Mouse (Mus musculus): Measurements from ENCODE around the gene Tlk1. TPM values are rescaled to one million over a fixed set of nuclear protein-coding genes. Genes with fewer than 3 reads are reported as not detected.

Tlk1 gene
- polyA plus RNA-seq, 1 experiment from 2014 or later: 52.2 TPM

- peaks cover 33% of the 10 kb centered on the region for H3K4me1 ChIP-seq (replicated peaks; ENCODE audit: control insufficient read depth, insufficient read depth, low read length)
- no peaks in the 10 kb centered on the region for H3K9me3 ChIP-seq (ENCODE audit: control insufficient read depth, low read length)
- H3K9ac ChIP-seq (ENCODE audit: low read depth, low read length): peak overlapping the region; percentile 59
- no peaks in the 10 kb centered on the region for H3K36me3 ChIP-seq (ENCODE audit: control insufficient read depth, insufficient read depth, low read length)
- WGBS: 50% methylated on average over 8 of the region's 8 CpGs
- H3K4me2 ChIP-seq: peak overlapping the region; percentile 78
- H3K4me3 ChIP-seq (ENCODE audit: low read depth, low read length): no peak overlapping the region
- H3K27me3 ChIP-seq (replicated peaks; ENCODE audit: control insufficient read depth, insufficient read depth, low read length): no peaks in the 10 kb centered on the region
- ATAC-seq (replicated peaks; ENCODE audit: low FRiP score) (no peak), DNase-seq (ENCODE audit: low spot score) (no peak)
- H3K27ac ChIP-seq (ENCODE audit: low read depth, low read length): peak overlapping the region; percentile 100
Measured at GRCm38 (mm10) chr2:70827780-70828179, 2.3 kb upstream of the Tlk1 start.

GRCm38 (mm10) chr2:70826436-70827230 lies 1.1 kb upstream of the Tlk1 start:
- DNase-seq (ENCODE audit: low spot score) (no peak), ATAC-seq (replicated peaks; ENCODE audit: low FRiP score) (peak; percentile 78)

GRCm38 (mm10) chr2:70824838-70825370 lies 624 bp downstream of the Tlk1 start:
- H3K9ac ChIP-seq (ENCODE audit: low read depth, low read length): peak overlapping the region; percentile 99
- H3K4me3 ChIP-seq (ENCODE audit: low read depth, low read length): peak overlapping the region; percentile 97
- under 1% methylated on average over 51 of the region's 59 CpGs for WGBS
- peak overlapping the region; percentile 100 for H3K27ac ChIP-seq (ENCODE audit: low read depth, low read length)
- ATAC-seq (replicated peaks; ENCODE audit: low FRiP score): peak; percentile 24
- no peaks in the 10 kb centered on the region for H3K9me3 ChIP-seq (ENCODE audit: control insufficient read depth, low read length)
- peak; percentile 82 for DNase-seq (ENCODE audit: low spot score)
- no peaks in the 10 kb centered on the region for H3K36me3 ChIP-seq (ENCODE audit: control insufficient read depth, insufficient read depth, low read length)
- peak overlapping the region; percentile 78 for H3K4me2 ChIP-seq
- H3K27me3 ChIP-seq (replicated peaks; ENCODE audit: control insufficient read depth, insufficient read depth, low read length): no peaks in the 10 kb centered on the region
- peaks cover 32% of the 10 kb centered on the region for H3K4me1 ChIP-seq (replicated peaks; ENCODE audit: control insufficient read depth, insufficient read depth, low read length)

More at GRCm38 (mm10) chr2:70826436-70827230, 1.1 kb upstream of the Tlk1 start:
- WGBS: 55% methylated on average over 8 of the region's 8 CpGs
- Histone ChIP-seq H3K9me3 (ENCODE audit: control insufficient read depth, low read length) (no peaks in the 10 kb centered on the region), H3K36me3 (ENCODE audit: control insufficient read depth, insufficient read depth, low read length) (no peaks in the 10 kb centered on the region), H3K4me2 (peak overlapping the region; percentile 78), H3K4me3 (ENCODE audit: low read depth, low read length) (0 out of 2 replicates have a peak overlapping the region, but pooled peaks have one; percentile 18), H3K4me1 (replicated peaks; ENCODE audit: control insufficient read depth, insufficient read depth, low read length) (peaks cover 42% of the 10 kb centered on the region), H3K9ac (ENCODE audit: low read depth, low read length) (peak overlapping the region; percentile 20), H3K27ac (ENCODE audit: low read depth, low read length) (peak overlapping the region; percentile 100), H3K27me3 (replicated peaks; ENCODE audit: control insufficient read depth, insufficient read depth, low read length) (no peaks in the 10 kb centered on the region)

GRCm38 (mm10) chr2:70823926-70824800 lies 1.4 kb downstream of the Tlk1 start:
- Histone ChIP-seq H3K27me3 (replicated peaks; ENCODE audit: control insufficient read depth, insufficient read depth, low read length) (no peaks in the 10 kb centered on the region), H3K27ac (ENCODE audit: low read depth, low read length) (peak overlapping the region; percentile 100), H3K9me3 (ENCODE audit: control insufficient read depth, low read length) (no peaks in the 10 kb centered on the region), H3K4me3 (ENCODE audit: low read depth, low read length) (peak overlapping the region; percentile 97), H3K4me2 (peak overlapping the region; percentile 78), H3K9ac (ENCODE audit: low read depth, low read length) (peak overlapping the region; percentile 99), H3K36me3 (ENCODE audit: control insufficient read depth, insufficient read depth, low read length) (no peaks in the 10 kb centered on the region), H3K4me1 (replicated peaks; ENCODE audit: control insufficient read depth, insufficient read depth, low read length) (peaks cover 28% of the 10 kb centered on the region)
- DNase-seq (ENCODE audit: low spot score): no peak
- WGBS: 2% methylated on average over 27 of the region's 27 CpGs
- no peak for ATAC-seq (replicated peaks; ENCODE audit: low FRiP score)

- H3K36me3 ChIP-seq (ENCODE audit: control insufficient read depth, insufficient read depth, low read length): no peaks in the 10 kb centered on the region
- peaks cover 23% of the 10 kb centered on the region for H3K4me1 ChIP-seq (replicated peaks; ENCODE audit: control insufficient read depth, insufficient read depth, low read length)
- no peak overlapping the region for H3K27ac ChIP-seq (ENCODE audit: low read depth, low read length)
- peak overlapping the region; percentile 78 for H3K4me2 ChIP-seq
- WGBS: 22% methylated on average over 5 of the region's 5 CpGs
- peak overlapping the region; percentile 97 for H3K4me3 ChIP-seq (ENCODE audit: low read depth, low read length)
- DNase-seq (ENCODE audit: low spot score): no peak
- H3K9me3 ChIP-seq (ENCODE audit: control insufficient read depth, low read length): no peaks in the 10 kb centered on the region
- peak overlapping the region; percentile 48; the same call in 1 of the 2 replicates for H3K9ac ChIP-seq (ENCODE audit: low read depth, low read length)
- no peaks in the 10 kb centered on the region for H3K27me3 ChIP-seq (replicated peaks; ENCODE audit: control insufficient read depth, insufficient read depth, low read length)
- ATAC-seq (replicated peaks; ENCODE audit: low FRiP score): no peak
Measured at GRCm38 (mm10) chr2:70823434-70823833, 2.1 kb downstream of the Tlk1 start.

- WGBS: 65% methylated on average over 3 of the region's 3 CpGs
- no peak overlapping the region for H3K4me2 ChIP-seq
- H3K4me1 ChIP-seq (replicated peaks; ENCODE audit: control insufficient read depth, insufficient read depth, low read length): peaks cover 5% of the 10 kb centered on the region
- H3K27ac ChIP-seq (ENCODE audit: low read depth, low read length): no peak overlapping the region
- no peaks in the 10 kb centered on the region for H3K36me3 ChIP-seq (ENCODE audit: control insufficient read depth, insufficient read depth, low read length)
- DNase-seq (ENCODE audit: low spot score) (no peak), ATAC-seq (replicated peaks; ENCODE audit: low FRiP score) (no peak)
- H3K4me3 ChIP-seq (ENCODE audit: low read depth, low read length): no peak overlapping the region
- no peaks in the 10 kb centered on the region for H3K9me3 ChIP-seq (ENCODE audit: control insufficient read depth, low read length)
- no peak overlapping the region for H3K9ac ChIP-seq (ENCODE audit: low read depth, low read length)
- H3K27me3 ChIP-seq (replicated peaks; ENCODE audit: control insufficient read depth, insufficient read depth, low read length): no peaks in the 10 kb centered on the region
Measured at GRCm38 (mm10) chr2:70816939-70817338, 8.6 kb downstream of the Tlk1 start.

GRCm38 (mm10) chr2:70816016-70816415 lies 9.5 kb downstream of the Tlk1 start:
- Histone ChIP-seq H3K27me3 (replicated peaks; ENCODE audit: control insufficient read depth, insufficient read depth, low read length) (no peaks in the 10 kb centered on the region), H3K36me3 (ENCODE audit: control insufficient read depth, insufficient read depth, low read length) (no peaks in the 10 kb centered on the region), H3K9me3 (ENCODE audit: control insufficient read depth, low read length) (no peaks in the 10 kb centered on the region), H3K9ac (ENCODE audit: low read depth, low read length) (no peak overlapping the region), H3K27ac (ENCODE audit: low read depth, low read length) (no peak overlapping the region), H3K4me3 (ENCODE audit: low read depth, low read length) (no peak overlapping the region), H3K4me1 (replicated peaks; ENCODE audit: control insufficient read depth, insufficient read depth, low read length) (peaks cover 3% of the 10 kb centered on the region), H3K4me2 (no peak overlapping the region)
- DNase-seq (ENCODE audit: low spot score) (no peak), ATAC-seq (replicated peaks; ENCODE audit: low FRiP score) (no peak)
- WGBS: 85% methylated on average over 2 of the region's 2 CpGs

- Histone ChIP-seq H3K9ac (ENCODE audit: low read depth, low read length) (no peak overlapping the region), H3K4me1 (replicated peaks; ENCODE audit: control insufficient read depth, insufficient read depth, low read length) (peaks cover 12% of the 10 kb centered on the region), H3K4me2 (no peak overlapping the region), H3K4me3 (ENCODE audit: low read depth, low read length) (no peak overlapping the region), H3K27ac (ENCODE audit: low read depth, low read length) (no peak overlapping the region), H3K9me3 (ENCODE audit: control insufficient read depth, low read length) (no peaks in the 10 kb centered on the region), H3K36me3 (ENCODE audit: control insufficient read depth, insufficient read depth, low read length) (no peaks in the 10 kb centered on the region), H3K27me3 (replicated peaks; ENCODE audit: control insufficient read depth, insufficient read depth, low read length) (no peaks in the 10 kb centered on the region)
- 76% methylated on average over 4 of the region's 4 CpGs for WGBS
- DNase-seq (ENCODE audit: low spot score): no peak
- no peak for ATAC-seq (replicated peaks; ENCODE audit: low FRiP score)
Measured at GRCm38 (mm10) chr2:70813608-70814007, 11.9 kb downstream of the Tlk1 start.

All from liver, embryonic 11.5 days (tissue).